Mouse (Mus musculus) C2C12 (cell line): ENCODE data around the gene Nlrc4.
"Not testable (repeated sequence)": the region's sequence is repeated elsewhere in the genome, so short reads cannot be mapped to it uniquely, and the experiment has no call there.

Source experiments
- CEBPB ChIP-seq: IDR thresholded peaks from one replicate; pipeline ENCODE4 v1.6.1; 2011; ENCODE audit warnings: low read depth, mild to moderate bottlenecking, control low read depth, moderate library complexity
- CTCF ChIP-seq: IDR thresholded peaks from one replicate; pipeline ENCODE4 v1.5.1; 2011; ENCODE audit not compliant: control insufficient read depth, insufficient read depth, insufficient read length
- MAX ChIP-seq: IDR thresholded peaks from one replicate; pipeline ENCODE4 v1.6.1; 2011; ENCODE audit warnings: mild to moderate bottlenecking, control low read depth
- MYOD1 ChIP-seq: IDR thresholded peaks from one replicate; pipeline ENCODE4 v1.6.1; 2011; ENCODE audit warnings: low read depth; ENCODE audit not compliant: control insufficient read depth, insufficient read length
- USF1 ChIP-seq: IDR thresholded peaks from one replicate; pipeline ENCODE4 v1.6.1; 2011; ENCODE audit warnings: low read depth, mild to moderate bottlenecking, control low read depth, moderate library complexity

DNA sequence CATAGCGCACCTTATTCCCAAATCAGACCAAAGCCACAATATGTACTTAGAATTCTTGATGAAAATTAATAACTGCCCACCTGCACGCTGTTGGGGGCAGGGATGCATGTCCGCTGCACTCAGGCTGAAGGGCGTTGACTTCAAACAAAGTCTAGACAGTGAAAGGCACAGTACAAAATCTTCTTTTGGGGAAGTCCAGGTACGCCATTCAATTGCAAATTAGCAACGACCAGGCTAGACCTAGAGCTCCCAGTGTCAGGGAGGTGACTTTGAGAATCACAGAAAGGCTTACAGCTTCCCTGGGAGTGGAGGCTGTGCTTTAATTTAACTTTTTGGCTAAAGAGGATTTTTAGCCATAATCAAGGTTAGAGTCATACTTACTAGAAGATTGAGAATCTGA, 11.2 kb upstream of the Nlrc4 start:
- not testable (repeated sequence) for TF ChIP-seq CTCF, CEBPB, MAX, USF1, MYOD1
